Comparison of ENCODE assay signal across 9 mouse cellular contexts in genomic region chr11:120120642-120121420, GRCm38 (mm10). TPM values are rescaled to one million over a fixed set of nuclear protein-coding genes. Genes with fewer than 3 reads are reported as not detected.
DNase-seq lines count a peak whose midpoint lies in the region; ATAC-seq and TF ChIP-seq lines count a peak whose summit lies in the region.
"Had no signal": no experiment of that assay in that cellular context is flagged by ENCODE, and none has a peak within 500 bp of the region (broad histone marks: within the 10 kb centered on the region; RNA-seq: fewer than 3 reads in every experiment).

No protein-coding gene starts in this region.

- H3K27me3 ChIP-seq in Patski = no peaks in the 10 kb centered on the region
- no peaks in the 10 kb centered on the region for H3K27me3 ChIP-seq in heart, embryonic 12.5 days (replicated peaks)
- H3K27me3 ChIP-seq: stomach, embryonic 15.5 days had no signal

- POLR2A ChIA-PET in Patski (lab: Charles Lee) = interaction anchor here (1.1 to 1.2 kb wide), 3 partner anchors 7 to 20 kb away, joined by 3 to 4 read pairs (median 4); no protein-coding TSS in a partner anchor

- peaks cover 25% of the 10 kb centered on the region for H3K4me1 ChIP-seq in heart, embryonic 12.5 days (replicated peaks)
- H3K4me1 ChIP-seq: stomach, embryonic 15.5 days had no signal

- H3K4me3 ChIP-seq in gastrocnemius, adult 2 months = no peak overlapping the region
- H3K4me3 ChIP-seq in heart, embryonic 12.5 days = no peak overlapping the region
- H3K4me3 ChIP-seq in layer of hippocampus, adult 2 months = no peak overlapping the region
- H3K4me3 ChIP-seq: stomach, embryonic 15.5 days had no signal

- H3K27ac ChIP-seq in gastrocnemius, adult 2 months = no peak overlapping the region
- no peak overlapping the region for H3K27ac ChIP-seq in heart, embryonic 12.5 days (ENCODE audit: poor library complexity, severe bottlenecking)
- H3K27ac ChIP-seq in layer of hippocampus, adult 2 months = no peak overlapping the region
- H3K27ac ChIP-seq: stomach, embryonic 15.5 days had no signal

- peak; percentile 79 for TF ChIP-seq CTCF in gastrocnemius, adult 2 months (IDR thresholded peaks at IDR 0.05)
- peak; percentile 86 for TF ChIP-seq CTCF in Patski (IDR thresholded peaks at IDR 0.05)
- TF ChIP-seq CTCF in layer of hippocampus, adult 2 months (conservative IDR thresholded peaks at IDR 0.05) = peak; percentile 96

- peaks cover 58% of the 10 kb centered on the region for H3K36me3 ChIP-seq in heart, embryonic 12.5 days

- no peak for ATAC-seq in Patski
- no peak for ATAC-seq in heart, embryonic 12.5 days (ENCODE audit: insufficient number of reproducible peaks, low FRiP score)

- CTCF ChIA-PET in Patski (lab: Charles Lee) = interaction anchor here (1.2 to 3.0 kb wide), 9 partner anchors 8 to 88 kb away, joined by 3 to 24 read pairs (median 4); no protein-coding TSS in a partner anchor

- H3K4me2 ChIP-seq in heart, embryonic 12.5 days = no peak overlapping the region
- H3K4me2 ChIP-seq: stomach, embryonic 15.5 days had no signal

- intact Hi-C loops in gastrocnemius, adult 2 months (cut with DNase I) = no loop called here

- peak; percentile 72 for DNase-seq in gastrocnemius, adult 2 months
- no peak for DNase-seq in gastrocnemius, postnatal 25 days
- DNase-seq in Patski (ENCODE audit: low read depth, low spot score) = no peak
- DNase-seq in cerebellum, postnatal 25 days = peak; percentile 74 to 84
- peak; percentile 79 to 88 for DNase-seq in layer of hippocampus, adult 2 months (ENCODE audit: low spot score in 2 of 2)
- peak; percentile 83 for DNase-seq in lung, postnatal 14 days
- peak; percentile 44 to 45 for DNase-seq in right cerebral cortex, postnatal 36 days (ENCODE audit: low spot score in 2 of 2)

- 0 out of 2 replicates have a peak overlapping the region, but pooled peaks have one; percentile 15 for H3K9ac ChIP-seq in heart, embryonic 12.5 days
- H3K9ac ChIP-seq: stomach, embryonic 15.5 days had no signal

- in situ Hi-C loops in Patski (cut with MboI; ENCODE audit: low pct_unique_long_range_greater_than_20kb) = loop anchor here (5.0 kb wide), 1 partner anchor 186 kb away; no protein-coding TSS in a partner anchor

- H3K9me3 ChIP-seq in heart, embryonic 12.5 days (replicated peaks) = no peaks in the 10 kb centered on the region
- H3K9me3 ChIP-seq: stomach, embryonic 15.5 days had no signal

- WGBS in heart, embryonic 12.5 days = 83% methylated on average over 17 of the region's 17 CpGs

RNA-seq across cellular contexts. Expression of gene Ndufaf8, which starts 22.1 kb away (rescaled TPM):
- total RNA-seq in gastrocnemius, adult 2 months (2021) = 10 to 100 TPM; 38.3 to 43.3 TPM
- total RNA-seq in gastrocnemius, postnatal 25 days (2021) = 10 to 100 TPM; 30.9 to 39.5 TPM
- polyA plus RNA-seq in Patski (2021) = 57.3 TPM
- polyA plus RNA-seq in heart, embryonic 12.5 days (2016; fragmentation: Nextera tagmentation; extraction: Ambion mirVana) = 73.9 and 79.2 TPM in 2 replicates
- total RNA-seq in layer of hippocampus, adult 2 months (2021) = 10 to 100 TPM; 35.2 to 46.9 TPM

RNA-seq across cellular contexts. Expression of gene Tepsin, which starts 22.3 kb away (rescaled TPM):
- total RNA-seq in gastrocnemius, adult 2 months (2021) = 1 to 10 TPM; 4.5 to 5.5 TPM
- total RNA-seq in gastrocnemius, postnatal 25 days (2021) = 1 to 10 TPM; 5.2 to 5.5 TPM
- 19.7 TPM for polyA plus RNA-seq in Patski (2021)
- polyA plus RNA-seq in heart, embryonic 12.5 days (2016; fragmentation: Nextera tagmentation; extraction: Ambion mirVana) = 15.5 and 16.8 TPM in 2 replicates
- 10 to 100 TPM; 16.3 to 17.1 TPM for total RNA-seq in layer of hippocampus, adult 2 months (2021)

RNA-seq across cellular contexts. Expression of gene Slc38a10, which starts 30.3 kb away (rescaled TPM):
- total RNA-seq in gastrocnemius, adult 2 months (2021) = 10 to 100 TPM; 32.2 to 51.7 TPM
- total RNA-seq in gastrocnemius, postnatal 25 days (2021) = 10 to 100 TPM; 43.8 to 57.6 TPM
- polyA plus RNA-seq in Patski (2021) = 107 TPM
- polyA plus RNA-seq in heart, embryonic 12.5 days (2016; fragmentation: Nextera tagmentation; extraction: Ambion mirVana) = 114 and 117 TPM in 2 replicates
- total RNA-seq in layer of hippocampus, adult 2 months (2021) = 10 to 100 TPM; 86.1 to 86.5 TPM

RNA-seq across cellular contexts. Expression of gene Cep131, which starts 34.2 kb away (rescaled TPM):
- total RNA-seq in gastrocnemius, adult 2 months (2021) = 1 to 10 TPM; 5.3 to 9.5 TPM
- 1 to 10 TPM; 5.1 to 7.2 TPM for total RNA-seq in gastrocnemius, postnatal 25 days (2021)
- polyA plus RNA-seq in Patski (2021) = 36.8 TPM
- 18.7 and 19.2 TPM in 2 replicates for polyA plus RNA-seq in heart, embryonic 12.5 days (2016; fragmentation: Nextera tagmentation; extraction: Ambion mirVana)
- 10 to 100 TPM; 35.6 to 37.0 TPM for total RNA-seq in layer of hippocampus, adult 2 months (2021)

Comparison
In these comparisons a context has a peak if more than half of its experiments do, and no peak if none do; other contexts are left out.
1. DNase-seq: peak in gastrocnemius, adult 2 months (single experiment), cerebellum, postnatal 25 days (2 of 2), layer of hippocampus, adult 2 months (2 of 2), lung, postnatal 14 days (single experiment) and right cerebral cortex, postnatal 36 days (2 of 2); none in gastrocnemius, postnatal 25 days (single experiment) and Patski (single experiment).
2. Peak in every context shown above with its lines, with median percentiles within 50 percentile points of each other: CTCF ChIP-seq.